ENCODE assay signal across 8 mouse cellular contexts in the genomic region with DNA sequence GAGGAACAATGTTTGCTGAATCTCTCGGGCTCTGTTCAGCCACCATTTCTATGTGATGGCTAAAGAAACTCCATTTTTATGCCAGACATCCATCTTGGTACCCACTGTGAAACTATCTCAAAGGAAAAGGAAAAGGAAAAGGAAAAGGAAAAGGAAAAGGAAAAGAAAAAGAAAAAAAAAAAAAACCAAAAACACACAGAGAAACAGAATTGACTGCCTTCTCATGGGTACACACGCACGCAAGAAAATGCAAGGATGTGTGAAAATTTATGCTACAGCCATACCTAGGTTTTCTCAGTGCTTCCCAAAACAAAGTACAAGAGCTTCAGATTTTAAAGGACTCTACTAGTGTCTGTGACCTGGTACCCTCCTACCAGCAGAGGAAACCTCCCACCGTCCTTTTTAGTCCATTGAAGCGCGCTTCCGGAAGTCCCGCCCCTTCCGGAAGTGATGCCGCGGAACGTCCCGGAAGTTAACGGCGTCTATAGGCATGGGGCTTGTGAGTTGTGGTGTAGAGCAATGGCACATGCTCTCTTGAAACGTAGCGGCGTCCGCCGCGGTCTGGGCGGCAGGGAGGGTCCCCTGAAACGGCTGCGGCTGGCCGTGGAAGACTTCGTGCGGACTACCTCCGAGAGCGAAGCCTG. TPM values are rescaled to one million over a fixed set of nuclear protein-coding genes. Genes with fewer than 3 reads are reported as not detected.
DNase-seq lines count a peak whose midpoint lies in the region; ATAC-seq and TF ChIP-seq lines count a peak whose summit lies in the region.

Nom1 (plus strand) TSS at position 437 of the 644 bp plus-strand sequence.

- peak within 1 kb of the TSS; percentile 62 for H3K27ac ChIP-seq in bone marrow, adult 2 months (ENCODE audit: control insufficient read depth, insufficient read depth, low read depth, low read length, poor library complexity)
- H3K27ac ChIP-seq in embryonic facial prominence, embryonic 15.5 days (replicated peaks) = peak within 1 kb of the TSS; percentile 63; the same call in 1 of the 2 replicates
- H3K27ac ChIP-seq in limb, embryonic 14.5 days (replicated peaks; ENCODE audit: low read depth, low read length) = peak within 1 kb of the TSS; percentile 58; the same call in 1 of the 2 replicates
- peak within 1 kb of the TSS; percentile 78 for H3K27ac ChIP-seq in midbrain, postnatal 0 days (ENCODE audit: low read depth, low read length)

- peak; percentile 94 for DNase-seq in 416B (ENCODE audit: low read depth)
- DNase-seq in heart, adult 8-10 months (ENCODE audit: low spot score) = peak; percentile 93
- peak; percentile 92 for DNase-seq in kidney, adult 9 months
- peak; percentile 94 for DNase-seq in limb, embryonic 14.5 days (ENCODE audit: low spot score)
- DNase-seq in midbrain, postnatal 0 days (ENCODE audit: low spot score) = peak; percentile 94
- DNase-seq in spleen, postnatal 14 days (ENCODE audit: low spot score in 2 of 2) = peak; percentile 73 to 81

- H3K9ac ChIP-seq in embryonic facial prominence, embryonic 15.5 days = peak within 1 kb of the TSS; percentile 78
- peak within 1 kb of the TSS; percentile 86 for H3K9ac ChIP-seq in limb, embryonic 14.5 days (ENCODE audit: low read depth, low read length, severe bottlenecking)
- H3K9ac ChIP-seq in midbrain, postnatal 0 days (replicated peaks; ENCODE audit: low read length, poor library complexity, severe bottlenecking) = peak within 1 kb of the TSS; percentile 79

- no peak for TF ChIP-seq CTCF in bone marrow, adult 2 months (IDR thresholded peaks at IDR 0.05; ENCODE audit: control insufficient read depth, insufficient read depth, low read length)
- TF ChIP-seq CTCF in midbrain, postnatal 0 days (IDR thresholded peaks at IDR 0.05) = 0 out of 2 replicates have a peak, but pooled peaks have one; percentile 32

- peaks cover 34% of the 10 kb centered on the region for H3K36me3 ChIP-seq in embryonic facial prominence, embryonic 15.5 days
- peaks cover 27% of the 10 kb centered on the region for H3K36me3 ChIP-seq in limb, embryonic 14.5 days (ENCODE audit: control insufficient read depth, insufficient read depth, low read length)
- peaks cover 22% of the 10 kb centered on the region for H3K36me3 ChIP-seq in midbrain, postnatal 0 days (ENCODE audit: insufficient read depth, low read length)

- peaks cover 2% of the 10 kb centered on the region for H3K4me1 ChIP-seq in bone marrow, adult 2 months (ENCODE audit: control insufficient read depth, insufficient read depth, low read length)
- H3K4me1 ChIP-seq in embryonic facial prominence, embryonic 15.5 days = peaks cover 18% of the 10 kb centered on the region
- peaks cover 15% of the 10 kb centered on the region for H3K4me1 ChIP-seq in limb, embryonic 14.5 days (ENCODE audit: control insufficient read depth, insufficient read depth, low read length)
- H3K4me1 ChIP-seq in midbrain, postnatal 0 days (ENCODE audit: insufficient read depth, low read length) = peaks cover 9% of the 10 kb centered on the region; the same call in 1 of the 2 replicates

- ATAC-seq in embryonic facial prominence, embryonic 15.5 days (ENCODE audit: insufficient number of reproducible peaks, low FRiP score, low TSS enrichment, low read depth) = peak; percentile 89
- peak; percentile 96 for ATAC-seq in limb, embryonic 14.5 days (ENCODE audit: low FRiP score, low read depth)
- peak; percentile 95 for ATAC-seq in midbrain, postnatal 0 days (ENCODE audit: low FRiP score)

- H3K4me2 ChIP-seq in embryonic facial prominence, embryonic 15.5 days (replicated peaks) = peak within 1 kb of the TSS; percentile 89
- peak within 1 kb of the TSS; percentile 90 for H3K4me2 ChIP-seq in limb, embryonic 14.5 days (replicated peaks; ENCODE audit: low read depth, low read length, severe bottlenecking)
- peak within 1 kb of the TSS; percentile 91 for H3K4me2 ChIP-seq in midbrain, postnatal 0 days (ENCODE audit: low read depth, low read length, poor library complexity, severe bottlenecking)

- TF ChIP-seq POLR2A in bone marrow, adult 2 months (IDR thresholded peaks at IDR 0.05; ENCODE audit: borderline replicate concordance, control insufficient read depth, low read depth, low read length) = peak; percentile 59; the same call in 1 of the 2 replicates
- no peak for TF ChIP-seq POLR2A in limb, embryonic 14.5 days (IDR thresholded peaks at IDR 0.05; ENCODE audit: borderline replicate concordance, extremely low read depth, insufficient read depth, insufficient read length)

- WGBS in bone marrow, adult 2 months = 5% methylated on average over 29 of the region's 29 CpGs
- WGBS in embryonic facial prominence, embryonic 15.5 days = 4% methylated on average over 29 of the region's 29 CpGs
- 4% methylated on average over 28 of the region's 29 CpGs for WGBS in limb, embryonic 14.5 days
- WGBS in midbrain, postnatal 0 days = 4% methylated on average over 29 of the region's 29 CpGs

- H3K9me3 ChIP-seq in embryonic facial prominence, embryonic 15.5 days (replicated peaks) = no peaks in the 10 kb centered on the region
- no peaks in the 10 kb centered on the region for H3K9me3 ChIP-seq in limb, embryonic 14.5 days (ENCODE audit: control insufficient read depth, low read length)
- no peaks in the 10 kb centered on the region for H3K9me3 ChIP-seq in midbrain, postnatal 0 days (ENCODE audit: low read length)

- H3K4me3 ChIP-seq in bone marrow, adult 2 months (replicated peaks; ENCODE audit: control insufficient read depth, low read depth, low read length) = peak within 1 kb of the TSS; percentile 93
- H3K4me3 ChIP-seq in embryonic facial prominence, embryonic 15.5 days (replicated peaks) = peak within 1 kb of the TSS; percentile 98
- peak within 1 kb of the TSS; percentile 95 for H3K4me3 ChIP-seq in limb, embryonic 14.5 days (replicated peaks; ENCODE audit: low read length)
- peak within 1 kb of the TSS; percentile 88 for H3K4me3 ChIP-seq in midbrain, postnatal 0 days (ENCODE audit: low read depth, low read length)

- H3K27me3 ChIP-seq in embryonic facial prominence, embryonic 15.5 days = peaks cover 4% of the 10 kb centered on the region; the same call in 1 of the 2 replicates
- H3K27me3 ChIP-seq in limb, embryonic 14.5 days (ENCODE audit: control insufficient read depth, insufficient read depth, low read length) = no peaks in the 10 kb centered on the region
- H3K27me3 ChIP-seq in midbrain, postnatal 0 days (ENCODE audit: insufficient read depth, low read length) = no peaks in the 10 kb centered on the region

RNA-seq across cellular contexts. Expression of gene Nom1, which starts in this region (rescaled TPM):
- 3.4 and 3.9 TPM in 2 replicates for polyA plus RNA-seq in bone marrow, adult 2 months (2011; ENCODE audit: insufficient read depth, insufficient read length, low replicate concordance, missing spikeins)
- 24.6 and 25.5 TPM in 2 replicates for polyA plus RNA-seq in embryonic facial prominence, embryonic 15.5 days (2015; fragmentation: Nextera tagmentation; extraction: Ambion mirVana)
- 10 to 100 TPM; 13.4 to 20.9 (median 16.2) TPM for total RNA-seq in heart, adult 8-10 months (2022)
- 16.1 and 19.0 TPM in 2 replicates for polyA plus RNA-seq in limb, embryonic 14.5 days (2012; rRNA removed)
- polyA plus RNA-seq in limb, embryonic 14.5 days (2014; fragmentation: Nextera tagmentation; extraction: Ambion mirVana) = 22.0 and 23.7 TPM in 2 replicates
- total RNA-seq in midbrain, postnatal 0 days (2014; rRNA removed) = 11.4 and 13.6 TPM in 2 replicates
- 12.5 and 12.6 TPM in 2 replicates for polyA plus RNA-seq in midbrain, postnatal 0 days (2015; fragmentation: Nextera tagmentation; extraction: Ambion mirVana)

Comparison
In these comparisons a context has a peak if more than half of its experiments do, and no peak if none do; other contexts are left out.
1. Peak in every context shown above with its lines: DNase-seq, ATAC-seq, H3K4me3 ChIP-seq and H3K27ac ChIP-seq.